Mouse (Mus musculus) CD4-positive naive resting alpha-beta T cell, adult 57 days (primary cell): ENCODE measurements around the gene B020011L13Rik. TPM values are rescaled to one million over a fixed set of nuclear protein-coding genes. Genes with fewer than 3 reads are reported as not detected.

Source experiments
- total RNA-seq: library from RNA; stranded (reverse); gene quantifications from one replicate; pipeline ENCODE4 v1.2.4, GENCODE M21; 2023

The B020011L13Rik gene
- not detected for total RNA-seq

GRCm38 (mm10) chr1:117780833-117781232 lies at the start of gene B020011L13Rik:
Gene B020011L13Rik, plus strand, starts transcription at chr1:117781133.

GRCm38 (mm10) chr1:117829781-117830180 lies 48.8 kb downstream of the B020011L13Rik start, which contains the start of gene Gm28360:
Gene Gm28360, plus strand, starts transcription at chr1:117830081.

Other genes starting within 250 kb of the B020011L13Rik start
- gene Gm28363, start 84.0 kb upstream of the B020011L13Rik start, total RNA-seq = not detected
- not detected for gene Gm28360, start 48.9 kb downstream of the B020011L13Rik start, total RNA-seq
- gene Gm28168, start 146.9 kb downstream of the B020011L13Rik start, total RNA-seq = not detected
- gene Gm7145, start 184.8 kb downstream of the B020011L13Rik start, total RNA-seq = not detected